8 mouse cellular contexts compared by ENCODE assay signal in genomic region chr5:113844721-113845120, GRCm38 (mm10). TPM values are rescaled to one million over a fixed set of nuclear protein-coding genes. Genes with fewer than 3 reads are reported as not detected.
DNase-seq lines count a peak whose midpoint lies in the region; ATAC-seq lines count a peak whose summit lies in the region.
"Had no signal": no experiment of that assay in that cellular context is flagged by ENCODE, and none has a peak within 500 bp of the region (broad histone marks: within the 10 kb centered on the region; RNA-seq: fewer than 3 reads in every experiment).

No protein-coding gene starts in this region.

- 0 out of 2 replicates have a peak, but pooled peaks cover 3% of the 10 kb centered on the region for H3K9me3 ChIP-seq in heart, embryonic 12.5 days (replicated peaks)
- H3K9me3 ChIP-seq: hindbrain, embryonic 15.5 days had no signal

- H3K9ac ChIP-seq in heart, embryonic 12.5 days: peak overlapping the region; percentile 23; the same call in 1 of the 2 replicates
- H3K9ac ChIP-seq: hindbrain, embryonic 15.5 days had no signal

- H3K4me3 ChIP-seq in heart, embryonic 12.5 days: no peak overlapping the region
- H3K4me3 ChIP-seq: hindbrain, embryonic 15.5 days had no signal

- peaks cover 10% of the 10 kb centered on the region for H3K4me1 ChIP-seq in heart, embryonic 12.5 days (replicated peaks)
- H3K4me1 ChIP-seq: hindbrain, embryonic 15.5 days had no signal

- DNase-seq in A20 (ENCODE audit: low read depth, low spot score): peak; percentile 73
- DNase-seq in CD8-positive naive resting alpha-beta T cell, adult 2 months (ENCODE audit: low read depth in 2 of 2, low spot score in 2 of 2): peak; percentile 88 to 94
- peak; percentile 69 for DNase-seq in c-Kit-positive CD71-positive TER-119-negative erythroid progenitor cells, embryonic 14.5 days (ENCODE audit: low read depth)
- peak; percentile 65 to 74 for DNase-seq in layer of hippocampus, postnatal 14 days (ENCODE audit: low spot score in 2 of 2)
- DNase-seq in lung, postnatal 4 days: peak; percentile 77 to 87
- peak; percentile 75 to 83 for DNase-seq in spleen, postnatal 14 days (ENCODE audit: low spot score in 2 of 2)

- no peaks in the 10 kb centered on the region for H3K27me3 ChIP-seq in heart, embryonic 12.5 days (replicated peaks)
- H3K27me3 ChIP-seq: hindbrain, embryonic 15.5 days had no signal

- no peak overlapping the region for H3K27ac ChIP-seq in heart, embryonic 12.5 days (ENCODE audit: poor library complexity, severe bottlenecking)
- H3K27ac ChIP-seq: hindbrain, embryonic 15.5 days had no signal

- no peak overlapping the region for H3K4me2 ChIP-seq in heart, embryonic 12.5 days
- H3K4me2 ChIP-seq: hindbrain, embryonic 15.5 days had no signal

- ATAC-seq in heart, embryonic 12.5 days (ENCODE audit: insufficient number of reproducible peaks, low FRiP score): no peak

- 67% methylated on average over 7 of the region's 7 CpGs for WGBS in heart, embryonic 12.5 days

- peaks cover 95% of the 10 kb centered on the region for H3K36me3 ChIP-seq in heart, embryonic 12.5 days

RNA-seq across cellular contexts. Expression of gene Selplg, which starts 12.3 kb away (rescaled TPM):
- polyA plus RNA-seq in heart, embryonic 12.5 days (2016; fragmentation: Nextera tagmentation; extraction: Ambion mirVana): 0.51 and 0.72 TPM in 2 replicates
- total RNA-seq in layer of hippocampus, postnatal 14 days (2021): 10 to 100 TPM; 26.5 to 29.3 TPM

RNA-seq across cellular contexts. Expression of gene Tmem119, which starts 44.4 kb away (rescaled TPM):
- 13.0 and 13.4 TPM in 2 replicates for polyA plus RNA-seq in heart, embryonic 12.5 days (2016; fragmentation: Nextera tagmentation; extraction: Ambion mirVana)
- total RNA-seq in layer of hippocampus, postnatal 14 days (2021): 10 to 100 TPM; 20.7 to 22.6 TPM
